Mouse (Mus musculus) neural tube, embryonic 10.5 days (tissue): Measurements from ENCODE around the gene Plek.

Source experiments
- DNase-seq: peaks from one replicate; pipeline ENCODE4 v3.0.0-alpha.2; 2017; ENCODE audit warnings: low spot score; ENCODE audit errors: extremely low spot score

Gene Plek

GRCm38 (mm10) chr11:17000353-17001334 is 51.5 kb downstream of the Plek start:
- no peak for DNase-seq

GRCm38 (mm10) chr11:16999933-17000332 is 52.2 kb downstream of the Plek start:
- DNase-seq, result no peak

- no peak for DNase-seq
Measured at GRCm38 (mm10) chr11:16999387-16999786, 52.8 kb downstream of the Plek start.

DNA sequence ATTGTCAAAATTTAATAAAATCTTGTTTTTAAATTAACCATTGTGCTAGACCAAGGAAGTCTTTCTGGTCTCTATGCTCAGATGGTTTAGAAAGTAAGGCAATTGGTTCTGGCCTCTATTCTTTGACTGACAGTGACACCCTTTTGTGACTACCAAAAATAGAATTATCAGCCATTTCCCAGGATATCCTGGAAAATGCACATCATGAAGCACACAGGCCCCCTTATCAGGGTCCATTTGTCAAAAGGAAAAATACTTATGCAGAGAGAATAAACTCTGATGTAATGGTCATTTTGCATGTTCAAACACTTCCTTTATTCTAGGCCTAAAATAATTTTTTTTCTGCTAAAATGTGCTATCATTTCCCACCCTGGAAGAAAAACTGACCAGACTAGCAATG is 54.7 kb downstream of the Plek start:
- DNase-seq, result no peak

DNA sequence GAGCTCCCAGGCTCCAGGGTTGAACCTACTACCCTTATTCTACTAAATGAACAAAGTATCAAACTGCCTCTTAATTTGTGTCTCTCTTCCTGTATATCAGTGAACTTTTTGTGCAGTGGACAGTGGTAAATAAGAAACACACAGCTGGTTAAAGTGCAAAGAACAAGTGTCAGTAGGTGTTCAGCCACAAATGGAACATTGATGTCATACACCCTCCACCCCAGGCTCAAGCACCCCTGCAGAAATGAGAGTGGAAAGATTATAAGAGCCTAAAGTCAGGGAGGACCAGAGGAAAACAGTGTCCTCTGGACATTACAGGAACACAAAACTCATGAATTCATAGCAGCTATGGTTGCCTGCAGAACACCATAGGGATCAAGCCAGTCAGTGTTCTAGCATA is 55.4 kb downstream of the Plek start:
- DNase-seq, result no peak

- DNase-seq, result no peak
Measured at GRCm38 (mm10) chr11:16992880-16993279, 59.3 kb downstream of the Plek start.

DNA sequence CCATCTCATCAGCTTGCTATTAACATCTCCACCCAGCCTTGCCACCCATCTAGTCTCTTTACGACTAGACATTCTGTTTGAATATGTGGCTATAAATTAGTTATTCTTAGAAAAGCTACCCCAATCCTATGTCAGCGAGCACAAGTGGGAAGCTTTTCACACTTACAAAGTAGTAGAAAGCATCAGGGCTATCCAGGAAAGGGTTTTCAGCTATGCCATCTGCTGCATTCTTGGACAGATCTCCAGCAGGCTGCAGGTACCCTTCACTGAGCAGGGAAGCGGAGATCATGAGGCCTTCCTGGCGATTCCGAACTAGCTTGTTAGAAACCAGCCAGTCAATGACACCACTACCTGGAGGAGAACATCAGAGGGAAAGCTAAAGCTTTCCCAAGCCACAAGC is 62.3 kb downstream of the Plek start:
- no peak for DNase-seq

GRCm38 (mm10) chr11:16987745-16988328 is 64.3 kb downstream of the Plek start:
- DNase-seq, result no peak

- DNase-seq, result no peak
Measured at GRCm38 (mm10) chr11:16986550-16987187, 65.5 kb downstream of the Plek start.

DNA sequence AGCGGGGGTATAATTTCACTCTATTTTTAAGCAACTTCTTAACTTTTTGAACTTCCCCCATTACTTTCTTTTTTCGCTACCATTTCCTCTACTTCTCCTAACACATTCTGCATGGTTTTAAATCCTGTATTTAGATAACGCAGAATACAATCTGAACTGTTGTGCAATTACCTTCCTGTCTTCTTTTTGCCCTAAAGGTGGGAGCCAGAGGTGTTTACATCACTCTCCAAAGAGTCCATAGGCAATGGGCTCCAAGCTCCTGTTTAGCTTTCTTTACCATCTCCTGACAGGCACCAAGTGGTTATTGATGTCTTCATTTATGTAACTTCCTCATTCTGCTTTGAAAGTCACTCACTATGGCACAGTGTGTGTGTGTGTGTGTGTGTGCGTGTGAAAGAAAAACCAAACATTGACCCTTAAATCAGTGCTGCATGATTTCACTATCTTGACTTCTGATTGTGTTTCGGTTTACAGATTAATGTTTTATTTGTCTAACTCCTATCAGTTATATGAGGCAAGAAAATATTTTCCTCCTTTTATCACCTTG is 73.9 kb downstream of the Plek start:
- DNase-seq, result no peak

DNA sequence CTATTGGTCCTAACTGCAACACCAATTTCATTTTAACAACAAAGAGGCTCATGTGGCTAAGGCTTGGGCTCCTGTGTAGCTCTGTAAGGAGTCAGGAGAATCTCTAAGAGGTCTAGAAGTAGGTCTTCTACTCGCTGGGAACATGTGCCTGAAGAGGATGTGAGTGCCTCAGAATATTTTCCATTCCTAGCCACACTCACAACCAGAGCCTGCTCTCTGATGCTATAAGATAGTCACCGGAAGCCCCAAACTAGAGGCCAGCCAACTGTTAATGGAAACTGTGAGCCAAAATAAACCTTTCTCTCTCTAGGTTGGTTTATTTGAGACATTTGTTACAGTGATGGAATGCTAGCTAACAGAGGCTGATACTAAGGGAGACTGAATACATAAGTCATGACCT is 74.6 kb downstream of the Plek start:
- no peak for DNase-seq

GRCm38 (mm10) chr11:16976937-16977336 is 75.2 kb downstream of the Plek start:
- no peak for DNase-seq

DNA sequence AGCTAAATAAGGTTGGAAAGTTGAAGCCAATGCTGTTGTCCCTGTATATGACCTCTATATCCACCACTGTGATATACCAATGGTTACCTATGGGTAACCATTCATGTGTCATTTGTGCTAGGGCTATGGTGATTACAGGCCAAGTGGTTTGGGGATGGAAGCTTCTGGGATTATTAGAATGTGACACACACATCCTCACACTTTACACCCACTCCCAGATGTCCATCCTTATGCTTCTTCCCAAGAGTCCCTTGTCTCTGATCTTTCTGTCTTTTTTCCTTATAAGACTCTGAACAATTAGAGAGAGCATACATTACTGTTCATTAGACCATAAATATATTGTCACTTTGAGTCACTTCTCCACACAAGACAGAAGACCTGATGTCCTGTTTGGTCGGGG is 79.1 kb downstream of the Plek start:
- no peak for DNase-seq

DNA sequence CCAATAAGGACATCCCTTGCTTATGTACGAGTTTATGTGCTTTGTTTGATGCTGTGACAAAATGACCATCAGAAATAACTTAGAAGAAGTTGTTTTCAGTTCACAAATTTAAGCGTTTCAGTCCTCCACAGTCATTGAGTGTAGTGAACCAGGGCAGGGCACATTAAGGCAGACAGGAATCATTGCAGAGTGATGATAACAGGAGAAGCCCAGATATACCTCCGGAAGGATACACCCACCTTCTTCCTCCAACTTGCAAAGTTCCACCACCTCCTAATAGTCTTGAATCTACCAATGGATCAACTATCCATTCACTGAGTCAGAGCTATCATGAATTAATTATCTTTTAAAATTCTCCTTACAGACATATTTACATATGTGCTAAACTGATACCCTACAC is 80.2 kb downstream of the Plek start:
- DNase-seq, result no peak

- DNase-seq, result no peak
Measured at GRCm38 (mm10) chr11:16969650-16970049, 82.5 kb downstream of the Plek start.

- no peak for DNase-seq
Measured at GRCm38 (mm10) chr11:16967806-16968205, 84.4 kb downstream of the Plek start.

GRCm38 (mm10) chr11:16958520-16958919 is 93.7 kb downstream of the Plek start:
- no peak for DNase-seq

GRCm38 (mm10) chr11:16957030-16957429 is 95.2 kb downstream of the Plek start:
- DNase-seq, result no peak

DNA sequence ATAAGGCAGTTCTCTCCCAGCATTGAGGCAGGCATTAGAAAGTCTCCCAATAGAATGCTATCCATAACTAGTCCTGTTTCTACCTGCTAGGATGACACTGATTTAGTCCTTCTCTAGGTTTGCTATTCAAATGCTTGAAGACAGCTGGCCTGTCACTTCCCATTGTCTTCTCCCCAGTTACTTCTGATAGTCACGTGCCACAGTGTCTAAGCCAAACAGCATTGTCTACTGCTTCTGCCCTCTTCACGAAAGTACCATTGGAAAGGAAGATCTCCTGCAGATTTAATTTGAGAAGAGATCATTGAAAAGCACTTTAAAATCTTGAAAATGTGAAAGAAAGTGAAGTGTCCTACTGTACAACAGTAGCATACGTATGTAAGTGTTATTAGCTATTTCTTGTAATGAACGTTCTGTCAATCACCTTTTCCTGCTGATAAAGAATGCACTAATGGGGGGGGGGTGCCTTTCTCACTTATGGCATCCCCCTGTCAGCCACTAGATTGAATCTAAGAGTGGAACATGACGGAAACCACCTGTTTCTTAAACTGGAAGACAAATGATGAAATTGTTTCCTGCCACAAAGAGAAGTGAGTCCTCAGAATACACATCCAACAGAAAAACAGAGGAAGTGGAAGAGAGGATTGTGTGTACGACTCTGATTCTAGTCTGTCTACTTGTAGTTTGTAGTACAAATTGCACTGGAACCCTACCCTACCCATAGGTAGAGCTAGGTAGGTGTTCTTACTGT is 95.9 kb downstream of the Plek start:
- DNase-seq, result no peak

- no peak for DNase-seq
Measured at GRCm38 (mm10) chr11:16951761-16952010, 100.5 kb downstream of the Plek start.

DNA sequence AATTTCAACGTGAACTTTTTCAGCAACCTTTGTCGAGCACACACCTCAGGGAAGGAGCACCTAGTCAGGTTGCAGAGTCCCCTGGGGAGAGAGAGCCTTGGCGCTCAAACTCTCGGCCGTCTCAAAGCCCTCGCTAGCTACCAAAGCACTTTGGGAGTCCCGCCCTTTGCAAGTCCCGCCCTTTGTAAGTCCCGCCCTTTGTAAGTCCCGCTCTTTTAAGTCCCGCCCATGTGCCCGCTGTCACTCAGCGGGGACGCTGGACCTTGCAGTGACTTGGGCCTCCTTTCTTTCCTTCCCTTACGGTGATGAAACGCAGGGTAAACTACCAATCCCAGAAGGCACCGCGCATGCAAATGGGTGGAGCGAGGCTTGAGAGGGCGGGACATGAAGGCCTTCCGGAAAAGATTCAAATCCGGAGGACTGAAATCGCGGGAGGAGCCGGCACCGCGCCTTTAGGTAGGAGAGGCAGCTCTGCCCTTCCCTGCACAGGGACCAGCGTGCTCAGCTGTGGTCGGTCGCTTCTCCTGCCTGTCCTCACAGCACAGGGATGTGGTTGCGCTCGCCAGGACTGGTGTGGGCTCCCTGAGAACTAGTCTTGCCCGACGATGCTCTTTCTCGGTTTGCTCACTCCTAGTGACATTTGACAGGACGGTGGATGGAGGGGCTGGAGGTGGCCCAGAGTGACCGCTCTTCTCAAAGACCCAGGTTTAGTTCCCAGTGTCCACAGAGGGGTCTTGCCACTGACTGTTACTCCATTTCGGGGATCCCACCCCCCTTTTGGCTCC is 101.0 kb downstream of the Plek start, which contains the start of gene Fbxo48:
Gene Fbxo48 (plus strand): TSS at position 400 of the 785 bp plus-strand sequence.
- peak; percentile 95 for DNase-seq
